Mouse (Mus musculus): ENCODE results near the gene Ttc28.

- no peak for TF ChIP-seq TBP (IDR thresholded peaks at IDR 0.05; ENCODE audit: low read depth, low read length)
- no peak for TF ChIP-seq POLR2A (IDR thresholded peaks at IDR 0.05; ENCODE audit: control insufficient read depth in 1 of 2, insufficient read depth in 1 of 2, low read depth in 1 of 2, low read length in 2 of 2, poor library complexity in 1 of 2)
- TF ChIP-seq TCF12 (IDR thresholded peaks at IDR 0.05; ENCODE audit: low read depth, low read length): no peak
- no peak for TF ChIP-seq E2F4 (IDR thresholded peaks at IDR 0.05; ENCODE audit: borderline replicate concordance, low read depth, low read length)
- TF ChIP-seq ELF1 (IDR thresholded peaks at IDR 0.05; ENCODE audit: low read depth, low read length): no peak
- no peak for TF ChIP-seq HCFC1 (IDR thresholded peaks at IDR 0.05; ENCODE audit: low read depth, low read length)
- no peak for TF ChIP-seq CHD2 (IDR thresholded peaks at IDR 0.05; ENCODE audit: low read length)
- no peak for TF ChIP-seq USF1 (IDR thresholded peaks at IDR 0.05; ENCODE audit: low read depth, low read length)
These were observed 121.3 kb downstream of the Ttc28 start for GRCm38 (mm10) chr5:111000953-111001352.

Data from MEL (cell line).